Mouse (Mus musculus) liver, embryonic 16.5 days (tissue): ENCODE data around the gene Krt73. TPM values are rescaled to one million over a fixed set of nuclear protein-coding genes. Genes with fewer than 3 reads are reported as not detected.

ENCODE experiments used
- ATAC-seq: fragments of 200-750 bp; cut with Nextera tagmentation; 2 replicates; pipeline ENCODE4 v1.8.0; 2017; ENCODE audit warnings: low read depth, mild to moderate bottlenecking, moderate number of reproducible peaks, moderate library complexity
- H3K27ac ChIP-seq: fragments of 300-500 bp; sonication (generic); 2 replicates; pipeline ENCODE4 v1.5.1; 2014; ENCODE audit warnings: mild to moderate bottlenecking, low read length
- H3K27me3 ChIP-seq: fragments of 300-500 bp; sonication (generic); 2 replicates; pipeline ENCODE4 v1.6.1; 2014; ENCODE audit warnings: low read depth, low read length, mixed read lengths; ENCODE audit not compliant: control insufficient read depth, insufficient read depth
- H3K36me3 ChIP-seq: fragments of 300-500 bp; sonication (generic); 2 replicates; pipeline ENCODE4 v1.6.1; 2014; ENCODE audit warnings: mild to moderate bottlenecking; ENCODE audit not compliant: control insufficient read depth, insufficient read depth
- H3K4me1 ChIP-seq: fragments of 300-500 bp; sonication (generic); 2 replicates; pipeline ENCODE4 v1.6.1; 2014; ENCODE audit warnings: low read depth, low read length, mixed read lengths; ENCODE audit not compliant: control insufficient read depth
- H3K4me2 ChIP-seq: fragments of 300-500 bp; sonication (generic); 2 replicates; pipeline ENCODE4 v1.6.1; 2014; ENCODE audit warnings: low read depth, low read length, mixed read lengths
- H3K4me3 ChIP-seq: fragments of 300-500 bp; sonication (generic); 2 replicates; pipeline ENCODE4 v1.5.1; 2014; ENCODE audit warnings: low read depth, mild to moderate bottlenecking, low read length
- H3K9ac ChIP-seq: fragments of 300-500 bp; sonication (generic); 2 replicates; pipeline ENCODE4 v1.6.1; 2014; ENCODE audit warnings: low read depth, low read length
- H3K9me3 ChIP-seq: fragments of 300-500 bp; sonication (generic); replicated peaks from 2 replicates; pipeline ENCODE4 v1.6.1; 2016; ENCODE audit warnings: low read length; ENCODE audit not compliant: control insufficient read depth
- WGBS: fragments of 180-500 bp; shearing (Covaris S2); extraction: QIAGEN DNeasy Blood & Tissue Kit; methylation state at CpG from one replicate; pipeline ENCODE4 v1.1.7; 2014; ENCODE audit not compliant: insufficient replicate concordance; 5-methylcytosine and 5-hydroxymethylcytosine counted together
- polyA plus RNA-seq: library from polyadenylated mRNA; unstranded; fragments of >200 nt; fragmentation: Nextera tagmentation; extraction: Ambion mirVana; gene quantifications from 2 replicates; pipeline ENCODE4 v1.2.1, GENCODE M21; 2015

The Krt73 gene
- polyA plus RNA-seq, 1 experiment from 2014 or later = not detected

DNA sequence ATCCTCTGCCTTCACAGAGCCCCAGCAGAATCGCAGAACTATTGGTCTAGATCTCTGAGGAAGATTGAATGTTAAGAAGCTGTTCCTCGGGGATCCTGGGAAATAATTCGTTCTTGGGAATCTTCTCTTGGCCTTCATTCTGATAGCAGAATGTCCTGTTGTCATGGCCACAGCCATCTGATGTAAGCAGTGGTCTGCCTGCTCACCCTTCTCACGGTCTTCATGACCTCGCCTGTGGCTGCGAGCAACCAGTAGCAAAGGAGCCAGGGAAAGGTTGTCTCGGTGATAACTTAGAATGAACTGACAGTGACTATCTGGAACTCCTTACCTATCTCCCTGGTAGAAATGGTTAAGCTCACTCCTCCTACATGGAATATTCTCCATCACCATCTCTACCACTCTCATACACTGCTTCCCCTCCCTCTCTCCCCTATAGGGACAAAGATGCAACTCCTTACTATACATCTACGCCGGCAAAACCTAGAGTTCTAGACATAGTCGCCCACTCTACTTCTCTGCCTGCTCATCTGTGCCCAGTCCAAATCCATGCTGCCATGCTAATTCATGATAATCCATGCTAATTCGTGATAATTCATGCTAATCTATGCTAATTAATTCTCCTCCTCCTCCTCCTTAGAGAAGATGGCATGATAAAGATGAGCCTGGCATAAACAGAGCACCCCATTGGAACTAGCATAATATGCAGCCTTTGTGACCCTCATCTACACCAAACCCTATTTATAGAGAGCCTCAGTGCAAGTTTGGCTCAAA, 1.1 kb upstream of the Krt73 start:
- Histone ChIP-seq H3K27ac (no peak overlapping the region), H3K9me3 (no peaks in the 10 kb centered on the region), H3K4me1 (no peaks in the 10 kb centered on the region), H3K36me3 (no peaks in the 10 kb centered on the region), H3K27me3 (no peaks in the 10 kb centered on the region), H3K4me2 (no peak overlapping the region), H3K4me3 (no peak overlapping the region), H3K9ac (no peak overlapping the region)
- no peak for ATAC-seq
- 52% methylated on average over 11 of the region's 11 CpGs for WGBS

DNA sequence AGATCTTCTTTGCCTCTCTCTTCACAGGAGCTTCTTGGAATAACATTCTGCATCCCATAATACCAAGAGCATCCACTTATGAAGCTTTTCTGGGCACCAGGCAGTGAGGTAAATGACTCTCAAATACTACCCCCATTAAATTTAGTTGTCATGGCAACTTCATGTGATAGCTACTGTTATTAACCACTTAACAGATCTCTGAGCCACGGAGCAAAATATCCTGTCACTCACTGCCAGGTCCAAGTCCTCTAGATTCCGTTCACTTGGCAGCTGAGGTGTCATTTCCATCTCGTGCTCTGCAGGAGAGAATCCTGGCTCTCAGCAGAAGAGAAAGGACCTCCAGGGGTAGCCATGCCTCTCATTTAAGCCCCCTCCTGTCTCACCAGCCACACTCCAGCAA, 11.3 kb downstream of the Krt73 start:
- no peaks in the 10 kb centered on the region for H3K4me1 ChIP-seq
- H3K27me3 ChIP-seq = no peaks in the 10 kb centered on the region
- no peaks in the 10 kb centered on the region for H3K9me3 ChIP-seq
- H3K4me2 ChIP-seq = no peak overlapping the region
- no peak overlapping the region for H3K9ac ChIP-seq
- H3K4me3 ChIP-seq = no peak overlapping the region
- no peaks in the 10 kb centered on the region for H3K36me3 ChIP-seq
- H3K27ac ChIP-seq = no peak overlapping the region
- ATAC-seq = no peak
- WGBS = 13% methylated on average over 3 of the region's 3 CpGs

DNA sequence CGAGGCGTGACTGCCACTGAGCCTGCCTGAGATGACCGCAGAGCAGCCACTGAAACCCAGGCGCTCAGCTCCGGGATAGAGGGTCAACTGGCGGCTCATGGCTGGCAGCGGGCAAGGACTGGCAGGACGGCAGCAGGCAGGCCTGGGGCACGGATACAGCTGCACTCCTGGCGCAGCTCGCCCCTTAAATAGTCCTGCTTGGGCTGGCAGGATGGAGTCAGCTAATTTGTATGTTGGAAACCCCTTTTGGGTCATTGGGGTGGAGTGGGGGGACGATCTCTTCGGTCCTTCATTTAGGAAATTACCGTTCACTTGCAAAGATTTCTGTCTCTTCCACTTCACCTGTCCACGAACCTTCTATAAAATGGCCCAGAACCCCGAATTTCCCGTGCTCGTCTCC, 15.8 kb downstream of the Krt73 start, which contains the start of gene Krt72:
Krt72 (minus strand) TSS at position 101 of the 400 bp plus-strand sequence.
- no peak for ATAC-seq
- Histone ChIP-seq H3K27ac (no peak within 1 kb of the TSS), H3K4me2 (no peak within 1 kb of the TSS), H3K27me3 (no peaks in the 10 kb centered on the region), H3K36me3 (no peaks in the 10 kb centered on the region), H3K9ac (no peak within 1 kb of the TSS), H3K9me3 (no peaks in the 10 kb centered on the region), H3K4me1 (no peaks in the 10 kb centered on the region), H3K4me3 (no peak within 1 kb of the TSS)
- 70% methylated on average over 18 of the region's 18 CpGs for WGBS

DNA sequence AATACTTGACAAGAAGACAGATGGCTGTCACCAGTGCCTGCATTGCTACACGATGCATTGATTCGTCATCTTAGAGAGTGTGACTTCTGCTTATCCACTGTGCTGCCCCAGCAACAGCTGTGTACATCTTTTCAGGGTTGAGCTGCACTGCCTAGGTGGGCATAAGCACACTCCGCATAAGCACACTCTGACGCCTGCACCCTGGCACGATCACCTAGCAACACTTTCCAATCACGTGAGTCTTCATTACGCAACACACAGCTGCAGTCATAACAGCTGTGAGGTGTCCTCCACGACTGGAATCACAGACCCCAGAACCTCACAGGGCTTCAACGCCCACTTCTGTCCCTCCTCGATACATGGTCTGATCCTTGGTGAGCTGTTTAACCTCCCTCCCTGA, 28.7 kb downstream of the Krt73 start:
- Histone ChIP-seq H3K9me3 (no peaks in the 10 kb centered on the region), H3K27me3 (no peaks in the 10 kb centered on the region), H3K4me1 (no peaks in the 10 kb centered on the region), H3K4me2 (no peak overlapping the region), H3K27ac (no peak overlapping the region), H3K4me3 (no peak overlapping the region), H3K9ac (no peak overlapping the region), H3K36me3 (no peaks in the 10 kb centered on the region)
- 54% methylated on average over 10 of the region's 10 CpGs for WGBS
- ATAC-seq = no peak

DNA sequence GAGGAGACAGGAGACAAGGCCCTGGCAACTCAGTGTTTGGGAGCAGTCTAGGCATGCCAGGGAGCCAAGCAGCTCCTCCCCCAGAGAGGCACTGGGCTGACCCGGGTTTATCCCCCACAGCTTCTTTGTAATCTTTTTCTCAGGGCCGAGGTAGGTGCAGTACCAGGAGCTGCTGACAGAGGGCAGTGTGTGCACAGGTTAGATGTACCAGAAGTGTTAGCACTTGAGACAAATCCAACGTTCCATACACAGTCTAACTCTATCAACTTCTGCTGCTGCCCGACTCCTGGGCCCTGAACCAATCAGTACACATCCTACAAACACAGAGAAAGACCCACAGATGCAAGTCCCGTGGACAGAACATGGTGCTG, 29.4 kb downstream of the Krt73 start:
- Histone ChIP-seq H3K9ac (no peak overlapping the region), H3K9me3 (no peaks in the 10 kb centered on the region), H3K27ac (no peak overlapping the region), H3K36me3 (no peaks in the 10 kb centered on the region), H3K27me3 (no peaks in the 10 kb centered on the region), H3K4me2 (no peak overlapping the region), H3K4me3 (no peak overlapping the region), H3K4me1 (no peaks in the 10 kb centered on the region)
- no peak for ATAC-seq
- WGBS = 4% methylated on average over 5 of the region's 5 CpGs

DNA sequence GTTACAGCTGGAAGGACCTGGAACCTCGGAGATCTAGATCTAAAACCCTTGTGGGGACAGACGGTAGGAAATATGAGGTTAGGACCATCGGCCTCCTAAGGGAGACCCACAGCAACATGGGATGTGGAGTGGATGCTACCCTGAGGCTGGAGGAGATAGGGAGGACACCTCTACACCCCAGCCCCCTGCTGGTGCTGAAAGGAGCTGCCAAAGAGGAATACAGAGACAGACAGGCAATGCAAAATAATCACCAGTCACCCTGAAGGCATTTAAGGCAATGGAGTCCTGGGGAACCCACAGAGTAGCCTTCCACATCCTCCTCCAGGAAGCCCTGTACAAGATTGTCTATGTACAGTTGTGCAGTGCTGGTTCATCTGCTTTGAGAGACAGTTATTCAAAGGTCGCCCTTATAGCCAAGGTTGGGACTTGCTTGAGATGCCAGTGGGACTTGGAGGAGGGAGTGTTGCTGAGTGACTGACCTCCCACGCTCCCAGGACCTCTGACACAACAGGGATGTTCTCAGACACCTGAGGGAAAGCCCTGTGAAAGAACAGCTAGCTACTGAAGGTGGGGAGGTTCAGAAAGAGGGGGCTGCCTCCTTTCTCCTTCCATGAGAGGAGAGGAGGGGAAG, 30.0 kb downstream of the Krt73 start:
- Histone ChIP-seq H3K36me3 (no peaks in the 10 kb centered on the region), H3K9me3 (no peaks in the 10 kb centered on the region), H3K27me3 (no peaks in the 10 kb centered on the region), H3K4me2 (no peak overlapping the region), H3K4me3 (no peak overlapping the region), H3K9ac (no peak overlapping the region), H3K27ac (no peak overlapping the region), H3K4me1 (no peaks in the 10 kb centered on the region)
- no peak for ATAC-seq
- WGBS = 47% methylated on average over 5 of the region's 5 CpGs

DNA sequence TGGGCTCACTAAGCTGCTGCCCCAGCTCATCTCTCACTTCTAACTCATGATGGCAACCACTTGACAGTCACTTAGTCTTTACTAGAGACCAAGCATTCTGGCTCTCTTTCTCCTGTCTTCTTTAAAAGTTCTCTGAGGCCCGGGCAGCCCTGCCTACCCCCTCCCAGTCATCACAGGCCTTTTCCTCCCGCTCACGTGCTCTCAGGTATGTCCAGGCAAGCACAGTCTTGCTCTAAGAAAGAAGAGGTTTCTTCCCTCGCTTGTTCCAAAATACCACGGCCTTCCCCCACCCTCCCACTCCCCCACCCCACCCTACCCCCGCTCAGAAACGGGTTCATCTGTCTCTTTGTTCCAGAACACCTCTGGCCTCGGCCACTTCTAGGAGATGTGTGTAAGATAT, 31.9 kb downstream of the Krt73 start:
- WGBS = 29% methylated on average over 8 of the region's 8 CpGs
- H3K36me3 ChIP-seq = no peaks in the 10 kb centered on the region

More for the DNA sequence above, 31.9 kb downstream of the Krt73 start:
- Histone ChIP-seq H3K27ac (no peak overlapping the region), H3K27me3 (no peaks in the 10 kb centered on the region), H3K9ac (no peak overlapping the region), H3K4me3 (no peak overlapping the region), H3K9me3 (no peaks in the 10 kb centered on the region), H3K4me2 (no peak overlapping the region), H3K4me1 (no peaks in the 10 kb centered on the region)
- no peak for ATAC-seq

Other genes starting within 250 kb of the Krt73 start
- not detected in 2 replicates for gene Krt90, start 239.4 kb downstream of the Krt73 start, polyA plus RNA-seq
- not detected in 2 replicates for gene Krt75, start 228.4 kb downstream of the Krt73 start, polyA plus RNA-seq
- gene Gm5414, start 174.2 kb downstream of the Krt73 start, polyA plus RNA-seq = not detected in 2 replicates
- gene Gm5478, start 155.0 kb downstream of the Krt73 start, polyA plus RNA-seq = not detected in 2 replicates
- gene Krt6b, start 122.1 kb downstream of the Krt73 start, polyA plus RNA-seq = not detected in 2 replicates
- gene Krt6a, start 108.0 kb downstream of the Krt73 start, polyA plus RNA-seq = not detected in 2 replicates
- gene Krt5, start 89.4 kb downstream of the Krt73 start, polyA plus RNA-seq = 0.04 and 0.05 TPM in 2 replicates
- gene Krt71, start 59.2 kb downstream of the Krt73 start, polyA plus RNA-seq = not detected in 2 replicates
- not detected in 2 replicates for gene Krt72, start 15.9 kb downstream of the Krt73 start, polyA plus RNA-seq
- gene Krt2, start 15.8 kb upstream of the Krt73 start, polyA plus RNA-seq = not detected in 2 replicates
- gene Krt1, start 48.4 kb upstream of the Krt73 start, polyA plus RNA-seq = not detected in 2 replicates
- not detected in 2 replicates for gene Krt77, start 67.4 kb upstream of the Krt73 start, polyA plus RNA-seq
- not detected in 2 replicates for gene Krt76, start 90.6 kb upstream of the Krt73 start, polyA plus RNA-seq
- 0.07 and 0.08 TPM in 2 replicates for gene Krt4, start 122.4 kb upstream of the Krt73 start, polyA plus RNA-seq
- not detected in 2 replicates for gene Krt79, start 138.0 kb upstream of the Krt73 start, polyA plus RNA-seq
- not detected in 2 replicates for gene Krt78, start 151.9 kb upstream of the Krt73 start, polyA plus RNA-seq
- 120 and 130 TPM in 2 replicates for gene Krt8, start 202.1 kb upstream of the Krt73 start, polyA plus RNA-seq
- gene Krt18, start 225.8 kb upstream of the Krt73 start, polyA plus RNA-seq = 118 and 119 TPM in 2 replicates